Mouse (Mus musculus) kidney, postnatal 36 days (tissue): ENCODE measurements around the gene Slc43a1.
"Not testable (repeated sequence)": the region's sequence is repeated elsewhere in the genome, so short reads cannot be mapped to it uniquely, and the experiment has no call there.

ENCODE experiments used
- DNase-seq, 2 experiments: peaks; one replicate each; pipeline ENCODE4 v3.0.0; 2021 to 2022; ENCODE audit warnings: mixed read lengths in 2 of 2

Slc43a1 gene

DNA sequence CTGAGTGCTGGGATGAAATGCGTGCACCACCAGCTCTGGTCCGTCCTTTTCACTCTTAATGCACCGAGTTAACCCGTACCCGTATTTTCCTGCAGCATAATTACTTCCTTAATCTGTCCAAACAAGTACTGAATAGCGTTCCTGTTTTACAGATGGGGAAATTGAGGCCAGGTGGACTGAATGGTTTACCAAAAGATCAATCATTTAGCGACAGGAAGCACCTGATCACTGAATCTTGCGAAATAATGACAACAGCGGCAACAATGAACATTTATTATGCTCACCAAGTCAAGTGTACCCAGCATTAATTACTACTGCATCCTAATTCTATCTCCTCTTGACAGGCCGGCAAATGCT lies at the start of gene Slc43a1:
Gene Slc43a1, plus strand, starts transcription at position 258 of the 357 bp plus-strand sequence.
- no peak for DNase-seq

DNA sequence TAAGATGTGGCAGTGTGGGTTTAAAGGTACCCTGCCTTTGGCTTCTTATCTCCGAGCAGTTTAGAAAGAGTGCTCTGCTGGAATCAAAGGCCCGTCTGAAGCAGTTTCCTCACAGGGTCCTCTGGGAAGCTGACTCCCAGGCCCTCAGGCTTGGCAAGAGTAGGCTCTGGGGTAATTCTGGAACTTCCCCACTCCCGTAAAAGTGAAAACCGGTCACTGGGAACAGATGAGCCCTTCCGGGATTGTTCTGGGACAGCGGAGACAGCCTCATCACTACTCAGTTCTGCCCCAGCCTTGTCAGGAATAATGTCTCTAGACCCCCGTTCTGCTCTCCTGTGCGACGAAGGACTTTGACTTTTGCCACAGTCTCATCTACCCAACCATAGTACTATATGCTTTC lies 48.2 kb upstream of the Slc43a1 start:
- no peak for DNase-seq

DNA sequence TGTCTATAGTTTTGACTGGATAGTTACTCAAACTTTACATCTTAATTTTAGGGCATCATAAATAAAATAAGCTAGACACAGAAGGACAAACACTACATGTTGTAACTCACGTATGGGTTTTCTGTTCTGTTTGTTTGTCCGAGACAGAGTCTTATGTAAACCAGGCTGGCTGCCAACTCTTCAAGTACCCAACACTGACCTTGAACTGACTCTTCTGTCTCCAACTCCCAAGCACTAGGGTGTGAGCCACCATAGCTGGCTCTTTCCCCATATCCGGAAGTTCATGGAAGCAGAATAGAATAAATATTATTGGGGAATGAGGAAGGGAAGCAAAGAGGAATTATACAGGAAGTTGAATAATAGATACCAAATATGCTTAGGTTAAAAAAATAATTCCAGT lies 46.1 kb upstream of the Slc43a1 start:
- DNase-seq = peak; percentile 27 to 37

DNA sequence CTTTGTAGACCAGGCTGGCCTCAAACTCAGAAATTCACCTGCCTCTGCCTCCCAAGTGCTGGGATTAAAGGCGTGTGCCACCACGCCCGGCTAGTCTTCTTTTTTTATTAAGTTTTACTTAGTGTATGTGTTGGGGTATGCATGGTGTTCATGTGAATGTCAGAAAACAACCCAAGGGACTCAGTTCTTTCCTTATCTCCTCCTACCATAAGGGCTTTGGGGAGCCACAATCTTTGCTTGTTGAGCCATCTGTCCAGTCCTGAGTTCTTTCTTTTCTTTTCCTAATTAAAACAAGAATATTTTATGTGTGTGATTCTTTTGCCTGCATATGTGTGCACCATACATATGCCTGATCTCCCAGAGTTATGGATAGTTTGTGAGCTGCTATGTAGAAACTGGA lies 45.5 kb upstream of the Slc43a1 start:
- DNase-seq = no peak

DNA sequence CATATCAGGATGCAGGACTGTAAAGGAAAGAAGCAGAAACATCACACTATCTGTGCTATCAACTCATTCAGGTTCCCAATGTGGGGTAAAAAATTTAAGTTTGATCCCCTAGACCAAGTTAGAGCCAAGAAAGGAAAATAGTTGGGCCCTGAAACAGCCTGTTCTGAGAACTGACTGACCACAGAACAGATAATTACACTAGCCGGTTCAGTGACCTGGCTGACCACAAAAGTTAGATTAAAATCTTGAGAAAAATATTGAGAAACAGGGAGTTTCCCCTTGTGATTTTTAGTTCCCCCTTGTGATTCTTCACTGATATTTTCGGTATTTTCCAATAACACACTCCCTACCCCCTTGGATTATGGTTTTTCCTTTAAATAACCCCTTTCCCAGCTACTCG lies 44.8 kb upstream of the Slc43a1 start:
- DNase-seq = no peak

DNA sequence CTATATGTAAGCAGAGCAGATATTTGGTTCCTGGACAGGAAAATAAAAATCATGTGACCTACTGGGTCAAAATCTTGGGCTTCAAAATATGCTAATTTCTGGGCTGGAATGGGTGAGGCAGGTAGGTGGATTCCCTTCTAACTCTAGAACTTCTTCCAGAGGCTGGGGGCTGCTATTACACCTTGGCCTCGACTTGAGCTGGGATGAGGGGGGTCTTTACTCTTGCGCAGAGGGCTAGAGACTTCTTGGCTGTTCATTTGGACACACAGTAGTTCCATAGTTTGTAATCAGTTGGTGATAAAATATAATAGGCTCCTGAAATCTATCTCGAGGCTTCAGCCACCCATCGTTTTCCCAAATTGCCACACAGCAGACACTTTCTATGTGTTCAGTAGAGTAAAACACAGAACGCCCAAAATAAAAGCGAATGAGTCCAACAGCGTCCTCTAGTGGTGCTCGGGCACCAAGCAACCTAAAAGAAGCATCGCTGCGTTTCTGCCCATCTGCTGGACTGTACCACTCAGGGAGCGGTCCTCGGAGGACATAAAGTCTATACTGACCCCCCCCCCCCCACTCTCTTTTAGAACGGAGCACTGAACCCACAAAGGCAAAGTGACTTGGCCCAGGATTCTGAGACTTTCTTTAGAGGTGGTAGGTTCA lies 40.7 kb upstream of the Slc43a1 start:
- peak; percentile 55 to 82 for DNase-seq

DNA sequence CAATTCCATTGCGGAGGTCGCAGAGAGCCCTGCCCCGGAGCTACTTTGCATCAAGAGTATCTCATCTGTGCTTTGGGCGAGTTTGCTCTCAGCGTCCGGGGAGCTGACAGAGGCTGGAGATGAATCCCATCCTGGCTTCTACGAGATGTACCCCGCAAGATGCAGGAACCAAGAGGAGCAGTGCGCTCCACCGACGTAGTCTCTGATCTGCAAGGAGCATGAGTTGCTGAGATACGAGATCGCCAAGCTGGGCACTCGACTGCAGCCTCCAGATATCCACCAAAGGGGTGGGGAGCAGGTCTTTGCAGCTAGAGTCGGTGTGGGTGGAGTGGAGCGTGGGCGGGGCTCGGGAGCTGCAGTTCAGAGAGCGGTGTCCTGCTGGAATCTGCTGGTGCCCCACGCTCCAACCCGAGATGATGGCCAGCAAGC lies 40.1 kb upstream of the Slc43a1 start, which contains the start of gene Ube2l6:
Gene Ube2l6, plus strand, starts transcription at position 336 of the 429 bp plus-strand sequence.
- peak; percentile 74 to 85 for DNase-seq

DNA sequence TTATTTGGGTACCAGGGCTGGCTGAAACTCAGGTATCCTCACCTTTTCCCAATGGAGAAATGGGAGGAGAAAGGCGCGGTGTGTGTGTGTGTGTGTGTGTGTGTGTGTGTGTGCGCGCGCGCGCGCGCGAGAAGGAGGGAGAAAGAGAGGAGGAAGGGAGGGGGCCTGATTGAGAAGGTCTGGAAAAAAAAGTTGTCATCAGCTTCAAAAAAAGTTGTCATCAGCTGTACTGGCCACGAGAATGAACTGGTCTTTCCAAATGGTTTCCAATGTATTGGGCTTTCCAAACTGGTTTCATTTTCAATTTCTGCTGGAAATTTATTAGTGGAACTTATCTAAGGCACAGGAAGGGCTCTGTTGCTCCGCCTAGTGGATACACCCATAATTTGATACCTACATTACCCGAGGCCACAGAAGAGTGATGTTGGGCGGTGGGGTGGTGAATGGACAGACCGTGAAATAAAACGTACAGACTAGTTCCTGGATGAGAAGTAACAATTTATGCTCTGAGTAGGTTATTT lies 39.5 kb upstream of the Slc43a1 start:
- peak; percentile 84 to 85 for DNase-seq

DNA sequence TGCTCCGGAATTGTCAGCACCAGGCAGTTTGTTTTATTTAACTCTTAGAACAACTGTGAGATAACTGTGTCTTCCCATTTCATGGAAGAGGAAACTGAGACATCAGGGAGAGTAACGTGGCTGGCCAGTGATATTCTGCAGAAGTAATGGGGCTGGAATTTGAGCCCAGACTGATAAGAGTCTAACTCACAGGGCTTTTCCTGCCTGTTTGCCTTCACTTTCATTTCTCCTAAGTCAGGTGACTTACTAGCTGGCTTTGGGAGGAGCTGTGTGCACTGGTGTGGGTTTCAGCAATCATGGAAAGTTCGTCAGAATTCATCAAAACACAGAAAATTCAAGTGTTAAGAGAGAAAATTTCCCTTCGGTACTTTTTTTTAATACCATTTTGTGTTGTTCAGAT lies 38.3 kb upstream of the Slc43a1 start:
- DNase-seq = no peak

DNA sequence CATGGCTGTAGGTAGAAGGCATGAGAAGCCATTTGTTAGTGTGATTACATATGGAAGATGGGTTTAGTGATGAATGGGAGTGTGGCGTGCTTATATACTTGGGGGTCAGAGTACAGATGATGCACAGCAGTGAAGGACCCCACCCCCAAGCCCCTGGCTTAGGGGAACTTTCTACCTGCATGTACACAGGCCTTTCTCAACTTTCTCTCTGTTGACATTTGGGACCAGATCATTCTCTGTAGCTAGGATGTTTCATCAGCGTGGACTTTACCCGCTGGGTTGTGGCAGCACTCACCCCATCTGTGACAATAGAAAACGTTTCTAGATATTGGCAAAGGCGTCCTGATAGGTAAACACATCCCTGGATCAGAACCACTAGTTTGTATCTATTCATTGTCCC lies 37.4 kb upstream of the Slc43a1 start:
- DNase-seq = not testable (repeated sequence)

DNA sequence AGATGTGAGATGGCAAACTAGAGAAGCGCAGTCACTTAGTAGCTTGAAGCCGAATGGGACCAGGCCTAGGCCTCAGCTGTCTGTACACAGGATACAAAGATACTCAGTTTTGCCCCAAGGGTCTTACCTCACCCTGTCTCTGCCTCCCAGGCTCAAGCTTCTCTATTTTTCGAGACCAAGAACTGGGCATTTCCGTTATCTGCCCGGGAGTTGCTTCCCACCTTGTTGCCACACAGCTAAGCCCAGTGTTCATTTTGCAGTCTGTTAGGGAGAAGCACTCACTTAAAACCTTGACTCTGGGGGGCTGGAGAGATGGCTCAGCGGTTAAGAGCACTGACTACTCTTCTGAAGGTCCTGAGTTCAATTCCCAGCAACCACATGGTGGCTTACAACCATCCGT lies 34.7 kb upstream of the Slc43a1 start:
- DNase-seq = no peak

DNA sequence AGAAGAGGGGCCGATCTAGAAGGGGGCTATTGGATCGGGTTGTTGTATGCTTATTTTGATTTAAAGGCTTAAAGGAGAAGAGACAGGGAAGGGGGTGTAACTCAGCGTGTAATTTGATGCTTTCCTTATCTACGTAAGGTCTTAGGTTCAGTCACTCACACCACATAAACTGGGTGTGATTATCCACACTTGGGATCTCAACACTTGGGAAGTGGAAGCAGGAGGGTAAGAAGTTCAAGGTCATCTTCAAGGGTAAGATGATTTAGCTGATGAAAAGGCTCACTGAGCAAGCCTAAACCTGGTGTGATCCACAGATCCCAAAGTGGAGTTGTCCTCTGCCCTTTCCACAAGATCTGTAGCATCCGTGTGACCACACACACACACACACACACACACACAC lies 32.1 kb upstream of the Slc43a1 start:
- DNase-seq = no peak

DNA sequence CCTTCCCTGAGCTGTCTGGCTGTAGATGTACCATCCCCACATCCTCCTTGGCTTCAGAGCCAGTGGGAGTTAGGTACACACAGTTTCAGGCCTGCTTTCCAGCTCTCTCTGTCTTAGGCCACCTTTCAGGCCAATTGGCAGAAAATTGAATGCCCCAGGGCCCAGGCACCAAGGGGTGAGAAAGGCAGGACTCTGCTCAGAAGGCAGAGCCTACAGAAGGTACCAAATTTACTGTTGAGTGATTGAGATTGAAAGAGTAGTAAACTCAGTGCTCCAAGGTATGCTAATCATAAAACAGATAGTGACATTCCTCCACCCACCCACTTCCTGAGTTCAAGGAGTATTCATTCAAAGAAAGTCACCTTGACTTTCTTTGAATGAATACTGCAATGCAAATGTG lies 29.3 kb upstream of the Slc43a1 start:
- DNase-seq = no peak

DNA sequence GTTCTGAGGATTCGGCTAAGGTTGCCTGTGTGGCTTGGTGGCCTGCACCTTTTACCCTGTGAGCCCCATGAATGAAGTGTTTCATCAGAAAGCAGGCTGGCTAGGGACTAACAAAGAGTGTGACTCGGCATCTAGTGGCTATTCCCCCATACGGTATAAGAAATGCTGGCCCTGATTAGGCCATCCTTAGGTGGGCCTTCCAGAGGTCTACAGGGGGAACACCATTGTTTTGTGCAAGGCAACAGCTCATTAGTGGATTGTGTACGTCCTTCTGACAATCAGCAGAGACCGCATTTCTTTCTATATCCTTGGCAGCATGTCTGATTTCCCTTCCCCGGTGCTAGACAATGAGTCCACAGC lies 28.1 kb upstream of the Slc43a1 start:
- no peak for DNase-seq

DNA sequence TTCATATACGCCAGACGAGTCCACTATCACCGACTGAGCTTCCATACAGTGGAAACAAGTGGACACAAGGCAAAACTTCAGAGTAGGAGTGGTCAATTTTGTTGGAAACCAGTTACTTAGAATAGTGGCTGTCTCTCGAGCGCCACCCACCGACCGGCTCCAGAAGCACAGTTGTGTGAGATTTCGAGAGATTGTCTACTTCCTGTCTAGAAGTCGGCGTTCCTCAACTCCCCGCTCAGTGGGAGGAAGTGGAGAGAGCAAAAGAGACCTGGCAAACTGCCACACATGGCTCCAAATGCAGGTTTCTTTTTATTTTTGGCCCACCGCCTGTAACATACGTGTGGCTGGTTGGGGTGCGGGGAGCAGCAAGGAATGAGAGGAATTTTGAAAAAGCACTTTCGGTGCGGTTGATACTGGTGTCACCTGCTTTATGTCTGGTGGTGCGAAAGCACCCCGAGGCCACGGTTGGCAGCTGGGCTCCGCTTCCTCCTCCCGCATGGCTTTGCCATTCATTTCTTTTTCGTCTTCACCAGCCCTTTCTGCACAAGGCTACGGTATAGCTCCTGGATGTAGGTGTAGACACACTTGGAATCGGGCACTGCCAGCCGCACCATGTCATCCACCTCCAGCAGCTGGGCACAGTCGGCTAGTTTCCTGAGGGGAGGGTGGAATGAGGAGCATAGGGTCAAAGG lies 27.6 kb upstream of the Slc43a1 start:
- peak; percentile 85 to 88 for DNase-seq

DNA sequence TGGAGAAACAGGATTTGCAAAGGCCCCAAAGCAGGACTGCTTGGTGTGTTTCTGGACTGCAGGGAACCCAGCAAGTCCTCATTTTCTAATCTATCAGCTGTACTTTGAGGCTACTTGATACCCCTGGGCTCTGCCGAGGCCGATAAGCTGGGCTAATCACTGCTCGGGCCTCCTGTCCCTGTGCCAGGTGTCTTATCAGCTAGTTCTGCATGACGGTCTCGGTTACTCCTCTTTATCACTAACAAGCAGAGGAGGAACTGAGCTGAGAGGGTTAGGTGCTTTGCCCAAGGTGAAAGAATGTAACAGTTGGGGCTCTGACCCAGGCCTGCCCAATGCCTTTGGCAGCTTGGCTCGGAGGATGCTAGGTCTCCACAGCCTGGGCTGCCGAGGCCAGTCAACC lies 26.8 kb upstream of the Slc43a1 start:
- DNase-seq = no peak

DNA sequence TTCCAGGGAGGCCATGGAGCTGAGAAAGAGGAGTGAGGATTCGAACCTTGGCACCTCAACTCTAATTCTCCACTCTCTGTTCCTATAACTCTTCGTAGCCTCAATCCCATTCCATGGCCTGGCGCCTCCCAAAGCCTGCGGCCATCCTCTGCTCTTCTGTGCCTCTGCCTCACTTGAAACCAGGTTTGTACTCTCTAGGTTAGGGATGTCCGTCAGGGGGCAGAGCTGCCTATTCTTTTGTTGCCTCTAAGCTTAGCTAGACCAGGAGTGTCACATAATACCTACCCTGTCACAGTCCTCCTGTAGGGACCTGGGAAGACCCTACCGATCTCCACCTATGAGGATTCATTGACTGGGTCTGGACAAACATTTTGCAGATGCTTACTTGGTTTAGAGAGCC lies 26.0 kb upstream of the Slc43a1 start:
- DNase-seq = no peak

DNA sequence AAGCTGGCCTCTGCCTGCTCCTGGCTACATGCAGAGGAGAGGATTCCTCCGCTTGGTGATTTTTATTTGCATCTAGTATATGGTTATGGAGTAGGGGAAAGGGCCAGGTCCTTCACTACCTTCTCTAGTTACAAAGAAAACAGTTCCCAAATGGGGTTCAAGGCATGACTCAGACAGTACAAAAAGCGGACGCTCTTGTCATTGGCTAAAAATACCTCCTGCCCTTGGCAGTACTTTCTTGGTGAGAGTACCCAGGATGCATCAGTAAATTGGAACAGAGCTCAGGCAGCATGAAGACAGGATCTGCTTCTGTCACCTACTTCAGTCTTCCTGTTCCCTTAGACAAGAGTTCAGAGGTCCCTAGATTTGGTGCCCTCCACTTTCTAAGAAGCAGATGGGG lies 18.8 kb upstream of the Slc43a1 start:
- no peak for DNase-seq

DNA sequence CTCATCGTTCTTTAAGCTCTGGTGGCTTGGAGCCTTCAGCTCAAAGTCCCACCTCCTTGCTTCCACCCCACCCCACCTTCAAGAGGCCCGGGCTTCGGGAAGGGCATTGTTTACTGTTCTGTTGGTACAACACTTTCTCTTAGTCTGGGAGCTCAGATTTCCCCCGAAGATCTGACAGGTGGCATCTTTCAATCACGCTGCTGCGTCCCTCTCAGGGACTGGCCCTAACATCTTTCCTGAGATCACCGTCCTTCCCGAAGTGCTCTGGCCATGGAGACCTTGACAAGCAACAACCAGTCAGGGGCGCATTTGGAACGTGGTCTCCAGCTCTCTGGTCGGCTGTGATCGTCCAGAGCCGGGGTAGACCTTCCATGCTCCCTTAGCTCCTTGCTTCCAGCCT lies 16.1 kb upstream of the Slc43a1 start, which contains the start of gene Smtnl1:
Gene Smtnl1, minus strand, starts transcription at position 101 of the 400 bp plus-strand sequence.
- no peak for DNase-seq

DNA sequence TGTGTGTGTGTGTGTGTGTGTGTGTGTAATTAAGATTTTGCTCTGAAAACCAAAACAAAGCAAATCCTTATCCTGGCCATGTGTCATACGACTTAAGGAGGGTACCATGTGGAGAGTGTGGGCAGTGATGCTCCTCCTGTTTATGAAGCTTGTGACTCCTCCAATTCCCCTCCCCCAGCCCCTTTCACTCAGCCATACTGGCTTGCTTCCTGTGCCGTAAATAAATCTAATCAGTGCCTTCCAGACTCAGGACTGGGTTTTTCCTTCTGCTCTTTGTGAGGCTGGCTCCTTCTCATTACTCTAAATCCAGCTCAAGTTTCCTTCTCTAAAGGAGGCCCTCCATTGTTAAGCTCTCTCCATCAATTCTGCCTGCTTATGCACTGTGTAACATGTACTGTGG lies 15.4 kb upstream of the Slc43a1 start:
- no peak for DNase-seq

DNA sequence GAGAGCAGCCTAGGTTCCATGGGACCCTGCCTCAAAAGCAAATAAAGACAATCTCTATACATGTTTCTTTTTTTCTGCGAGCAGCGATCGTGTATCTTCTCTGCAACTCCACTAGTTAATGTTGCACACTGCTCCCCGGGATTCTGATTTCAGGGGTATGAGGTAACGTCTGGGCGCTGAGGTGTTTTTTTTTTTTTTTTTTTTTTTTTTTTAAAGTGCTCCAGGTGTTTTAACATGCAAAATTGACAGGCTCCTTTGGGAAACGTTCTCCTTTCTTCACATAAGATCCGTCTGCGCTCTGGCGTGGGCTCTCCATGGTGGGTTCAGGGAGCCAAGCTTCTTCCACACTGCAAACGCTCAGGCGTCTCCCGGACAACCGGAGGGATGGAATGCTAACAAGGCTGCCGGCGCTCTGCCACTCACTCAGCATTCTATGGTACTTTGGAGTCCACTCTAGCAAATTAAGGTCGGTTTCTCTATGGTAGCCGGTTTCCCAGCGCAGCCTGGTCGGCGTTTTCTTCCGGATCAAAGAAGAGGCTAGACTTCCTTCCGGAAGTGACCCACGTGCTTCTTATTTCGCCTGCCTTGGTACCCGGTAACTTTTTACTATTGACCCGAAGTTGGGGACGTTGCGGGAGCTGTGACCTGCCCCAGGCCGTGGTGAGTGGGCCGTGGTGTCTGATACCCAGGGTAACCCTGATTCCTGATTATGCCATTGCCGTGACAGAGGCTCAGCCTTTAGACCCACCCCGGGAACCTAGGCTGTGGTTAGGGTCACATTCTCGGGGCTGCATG lies 12.0 kb upstream of the Slc43a1 start, which contains the start of gene Timm10:
Gene Timm10, plus strand, starts transcription at position 510 of the 795 bp plus-strand sequence.
- peak; percentile 88 to 94 for DNase-seq

DNA sequence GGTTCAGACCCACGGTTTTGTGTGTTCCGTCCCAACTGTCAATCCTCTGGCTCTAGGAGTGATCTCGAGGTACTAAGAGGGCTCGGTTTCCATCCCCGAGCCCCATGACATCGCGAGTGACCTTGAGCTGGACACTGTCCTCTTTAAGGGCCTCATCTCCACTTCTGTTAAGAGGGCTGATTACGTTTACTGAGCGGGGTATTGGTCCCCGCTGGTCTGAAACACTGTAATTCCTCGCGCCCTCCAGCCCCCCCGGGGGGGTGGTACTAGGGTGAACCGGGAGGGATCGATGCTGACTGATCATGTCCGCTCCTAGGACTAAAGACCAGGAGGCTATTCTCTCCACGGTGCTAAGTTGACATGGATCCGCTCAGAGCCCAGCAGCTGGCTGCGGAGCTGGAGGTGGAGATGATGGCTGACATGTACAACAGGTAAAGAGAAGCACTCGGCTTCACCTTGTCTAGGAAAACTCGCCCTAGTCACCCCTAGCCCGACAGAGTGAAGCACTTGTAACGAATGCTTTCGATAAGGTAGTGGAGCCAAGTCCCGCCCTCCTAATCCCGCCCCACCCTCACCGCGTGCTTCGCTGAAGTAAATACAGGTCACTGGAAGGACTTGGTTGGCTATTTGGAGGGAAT lies 11.2 kb upstream of the Slc43a1 start:
- DNase-seq = peak; percentile 44 to 67
